Mouse (Mus musculus) ES-E14 (cell line): Measurements from ENCODE around the gene Lamc1. TPM values are rescaled to one million over a fixed set of nuclear protein-coding genes. Genes with fewer than 3 reads are reported as not detected.

Experiments
- DNase-seq: peaks from one replicate; pipeline ENCODE4 v3.0.0-alpha.2; 2013; ENCODE audit warnings: low read depth, low spot score
- H3K27ac ChIP-seq: 2 replicates; pipeline ENCODE4 v1.5.1; 2012; ENCODE audit warnings: low read depth, mild to moderate bottlenecking, low read length, moderate library complexity, mixed read lengths; ENCODE audit not compliant: poor library complexity, insufficient read depth, severe bottlenecking
- H3K36me3 ChIP-seq: 2 replicates; pipeline ENCODE4 v1.6.1; 2012; ENCODE audit warnings: mild to moderate bottlenecking, low read length, moderate library complexity, mixed read lengths; ENCODE audit not compliant: control insufficient read depth, poor library complexity, insufficient read depth, severe bottlenecking
- H3K4me1 ChIP-seq, 2 experiments: fragments of 150-350 bp in 1 of 2; sonication (generic) in 1 of 2; 2 replicates each; pipeline ENCODE4 v1.6.1; 2012; ENCODE audit warnings: low read length in 2 of 2, mild to moderate bottlenecking in 1 of 2, mixed read lengths in 1 of 2; ENCODE audit not compliant: control insufficient read depth in 2 of 2, insufficient read depth in 2 of 2, poor library complexity in 1 of 2
- H3K4me3 ChIP-seq, 2 experiments: fragments of 150-350 bp in 1 of 2; sonication (generic) in 1 of 2; 2 replicates each; pipeline ENCODE4 v1.5.1; 2012; ENCODE audit warnings: low read length in 2 of 2, low read depth in 1 of 2, mild to moderate bottlenecking in 1 of 2, mixed read lengths in 1 of 2; ENCODE audit not compliant: insufficient read depth in 1 of 2, poor library complexity in 1 of 2, severe bottlenecking in 1 of 2
- H3K9ac ChIP-seq: 2 replicates; pipeline ENCODE4 v1.6.1; 2012; ENCODE audit warnings: low read depth, mild to moderate bottlenecking, low read length, mixed read lengths; ENCODE audit not compliant: poor library complexity, insufficient read depth, severe bottlenecking
- H3K9me3 ChIP-seq: fragments of 150-350 bp; sonication (generic); 2 replicates; pipeline ENCODE4 v1.6.1; 2012; ENCODE audit warnings: low read depth, mild to moderate bottlenecking, low read length; ENCODE audit not compliant: control insufficient read depth, insufficient read depth
- CHD2 ChIP-seq: IDR thresholded peaks from 2 replicates; pipeline ENCODE4 v1.6.1; 2014; ENCODE audit warnings: mild to moderate bottlenecking, low read depth, low read length, inconsistent platforms
- HCFC1 ChIP-seq: IDR thresholded peaks from 2 replicates; pipeline ENCODE4 v1.6.1; 2012; ENCODE audit warnings: low read length, inconsistent platforms, borderline replicate concordance; ENCODE audit not compliant: insufficient read depth
- MAFK ChIP-seq: IDR thresholded peaks from 2 replicates; pipeline ENCODE4 v1.6.1; 2014; ENCODE audit warnings: mild to moderate bottlenecking, low read depth, low read length, inconsistent platforms; ENCODE audit not compliant: insufficient read depth
- ZC3H11A ChIP-seq: IDR thresholded peaks from 2 replicates; pipeline ENCODE4 v1.6.1; 2012; ENCODE audit warnings: low read depth, mild to moderate bottlenecking, inconsistent platforms, low read length, borderline replicate concordance
- ZNF384 ChIP-seq: IDR thresholded peaks from 2 replicates; pipeline ENCODE4 v1.6.1; 2012; ENCODE audit warnings: low read depth, low read length, inconsistent platforms
- in situ Hi-C, 2 experiments: fragments of 600-800 bp; cut with MboI; formaldehyde crosslinking; loops; one replicate each; pipeline ENCODE4 v1.15.1; 2025; ENCODE audit warnings: low sequenced_read_pairs in 2 of 2, inconsistent platforms in 1 of 2; ENCODE audit not compliant: unreplicated experiment in 2 of 2
- total RNA-seq: library from RNA; depleted of rRNA; stranded (reverse); fragments of 300-350 nt; gene quantifications from 2 replicates; pipeline ENCODE4 v1.2.3, GENCODE M21; 2012

The Lamc1 gene
- total RNA-seq, 1 experiment = 313 TPM

DNA sequence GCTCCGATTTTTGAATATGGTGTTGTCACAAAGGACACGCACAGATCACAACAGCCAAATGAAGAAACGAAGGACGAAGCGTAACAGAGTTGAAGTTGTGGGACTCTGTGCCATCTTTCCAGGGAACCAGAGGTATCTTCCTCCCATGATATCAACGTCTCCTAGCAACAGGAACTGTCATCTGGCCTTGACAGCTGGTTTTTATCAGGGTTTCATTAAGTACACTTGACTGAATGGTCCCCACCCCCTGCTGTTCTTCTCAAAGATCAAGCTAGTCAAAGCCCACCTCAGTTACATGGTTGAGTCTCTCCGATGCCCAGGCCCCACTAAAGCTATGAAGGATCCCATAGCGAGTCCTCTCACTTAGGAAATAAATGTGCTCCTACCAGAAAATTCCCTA, 47.4 kb downstream of the Lamc1 start:
- in situ Hi-C loops = no loop called here
- H3K36me3 ChIP-seq = no peaks in the 10 kb centered on the region
- TF ChIP-seq HCFC1 (no peak), CHD2 (no peak), ZNF384 (no peak), MAFK (no peak), ZC3H11A (no peak)
- H3K4me1 ChIP-seq = peaks cover 0 to 12% of the 10 kb centered on the region in 2 experiments; a peak in 2 of 4 replicates
- no peaks in the 10 kb centered on the region for H3K9me3 ChIP-seq
- H3K4me3 ChIP-seq = no peak overlapping the region
- DNase-seq = no peak
- H3K9ac ChIP-seq = no peak overlapping the region
- H3K27ac ChIP-seq = no peak overlapping the region

DNA sequence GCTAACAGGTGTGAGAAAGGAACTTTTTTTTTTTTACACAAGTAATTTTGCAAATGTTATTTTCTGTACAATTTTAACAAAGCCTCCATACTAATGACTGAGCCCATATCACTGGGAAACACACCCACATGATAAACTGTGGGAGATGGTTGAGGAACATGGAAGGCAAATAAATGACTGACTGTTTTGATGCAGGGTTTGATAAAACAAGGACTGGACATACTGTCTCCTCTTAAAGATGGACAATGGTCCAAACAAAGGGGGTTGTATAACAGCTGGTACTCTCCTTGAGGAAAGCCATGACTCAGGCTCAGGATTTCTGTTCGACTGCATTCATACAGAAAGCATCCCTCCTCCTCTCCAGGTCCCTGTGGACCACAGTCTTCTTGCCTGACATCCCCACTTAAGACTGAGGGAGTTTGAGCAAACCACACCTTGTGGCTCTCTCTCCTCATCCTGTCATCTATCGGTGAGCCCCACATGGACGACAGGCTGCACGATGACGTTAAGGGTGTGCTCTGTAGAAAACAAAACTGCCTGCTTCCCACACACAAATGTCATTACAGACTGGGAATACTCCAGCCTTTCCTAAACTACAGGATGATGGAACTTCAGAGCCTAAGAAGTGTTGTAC, 50.1 kb downstream of the Lamc1 start:
- TF ChIP-seq MAFK (no peak), ZC3H11A (no peak), HCFC1 (no peak), CHD2 (no peak), ZNF384 (no peak)
- no peaks in the 10 kb centered on the region for H3K36me3 ChIP-seq
- no peaks in the 10 kb centered on the region for H3K9me3 ChIP-seq
- H3K4me3 ChIP-seq = no peak overlapping the region
- DNase-seq = no peak
- H3K9ac ChIP-seq = no peak overlapping the region
- in situ Hi-C loops = no loop called here
- no peak overlapping the region for H3K27ac ChIP-seq
- H3K4me1 ChIP-seq = peaks cover 0 to 8% of the 10 kb centered on the region in 2 experiments; a peak in 2 of 4 replicates

DNA sequence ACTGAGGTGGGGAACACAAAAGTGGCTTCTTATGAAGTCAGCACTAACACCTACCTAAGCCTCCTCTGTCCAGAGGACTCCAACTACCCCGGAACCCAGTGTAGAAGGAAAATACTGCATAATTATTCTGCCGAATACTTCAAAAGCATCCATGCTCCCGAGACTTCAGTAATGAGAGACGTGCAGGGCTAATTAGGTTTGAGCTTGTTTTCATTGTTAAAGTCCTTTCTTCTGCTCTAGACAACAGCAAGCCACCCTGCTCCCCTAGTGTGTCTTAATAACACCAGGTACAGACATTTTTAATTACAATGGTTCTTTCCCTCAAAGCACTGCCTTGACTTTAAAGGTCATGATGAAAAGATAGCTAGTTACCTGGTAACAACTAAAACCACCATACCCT, 51.1 kb downstream of the Lamc1 start:
- Histone ChIP-seq H3K36me3 (no peaks in the 10 kb centered on the region), H3K27ac (no peak overlapping the region), H3K9me3 (no peaks in the 10 kb centered on the region), H3K4me1 (peaks cover 0 to 10% of the 10 kb centered on the region in 2 experiments; a peak in 2 of 4 replicates), H3K4me3 (no peak overlapping the region), H3K9ac (no peak overlapping the region)
- no peak for TF ChIP-seq CHD2
- TF ChIP-seq ZC3H11A = no peak
- no peak for TF ChIP-seq HCFC1
- no peak for TF ChIP-seq ZNF384
- no peak for TF ChIP-seq MAFK
- no peak for DNase-seq
- in situ Hi-C loops = no loop called here

DNA sequence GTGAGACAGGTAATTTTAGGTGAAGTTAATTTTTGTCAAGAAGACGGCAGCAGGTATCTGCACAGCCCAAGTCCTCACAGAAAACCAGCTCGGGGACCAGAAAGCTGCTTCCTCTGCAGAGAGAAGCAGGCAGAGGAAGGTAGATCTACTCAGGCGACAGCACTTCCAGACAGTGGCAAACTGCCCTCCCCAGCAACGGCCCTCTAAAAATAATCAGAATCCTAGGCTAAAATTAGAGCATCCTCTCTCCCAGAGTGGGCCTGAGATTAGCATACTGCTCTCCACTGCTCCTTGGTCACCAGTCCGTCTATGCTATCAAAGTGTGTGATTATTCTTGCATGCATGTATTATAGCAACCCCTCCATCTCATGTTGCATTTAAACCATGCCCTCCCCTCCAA, 52.2 kb downstream of the Lamc1 start:
- TF ChIP-seq MAFK (no peak), ZC3H11A (no peak), ZNF384 (no peak), CHD2 (no peak), HCFC1 (no peak)
- Histone ChIP-seq H3K27ac (no peak overlapping the region), H3K4me3 (no peak overlapping the region), H3K36me3 (no peaks in the 10 kb centered on the region), H3K4me1 (peaks cover 0 to 10% of the 10 kb centered on the region in 2 experiments; a peak in 2 of 4 replicates), H3K9ac (no peak overlapping the region), H3K9me3 (no peaks in the 10 kb centered on the region)
- no peak for DNase-seq
- in situ Hi-C loops = no loop called here
